Mouse (Mus musculus) heart, adult 18-20 months (tissue): Measurements from ENCODE around the gene Selenok. TPM values are rescaled to one million over a fixed set of nuclear protein-coding genes. Genes with fewer than 3 reads are reported as not detected.

Experiments
- microRNA-seq, 2 experiments: library from miRNA; unstranded; fragments of <30 nt; microRNA quantifications; one replicate each; pipeline ENCODE4 v1.2.0; 2022
- total RNA-seq, 2 experiments: library from RNA; stranded (reverse); gene quantifications; 2 replicates each; pipeline ENCODE4 v1.2.3; 2021

Gene Selenok
- total RNA-seq, 2 experiments from 2014 or later, result 86.6 to 94.6 TPM

Small RNAs within 50 kb of the gene (microRNA-seq; reads per million reads assigned to microRNA genes)
- gene Mir6947, result 0 reads per million in 2 experiments

Other genes starting within 250 kb of the Selenok start
- gene Cacna2d3, start 246.4 kb upstream of the Selenok start, total RNA-seq, result 1 to 10 TPM in 1 of 2 experiments, under 1 TPM in 1; 0.67 to 1.1 TPM
- 10 to 100 TPM; 37.7 to 40.7 TPM for gene Actr8, start 10.0 kb downstream of the Selenok start, total RNA-seq
- gene Il17rb, start 40.6 kb downstream of the Selenok start, total RNA-seq, result under 1 TPM in 1 of 2 experiments, not detected in 1; 0.36 TPM
- 1 to 10 TPM in 1 of 2 experiments, under 1 TPM in 1; 0.57 to 1.6 TPM for gene Chdh, start 40.7 kb downstream of the Selenok start, total RNA-seq